Mouse (Mus musculus): Measurements from ENCODE around the gene Lmo2.
A peak's percentile ranks its signal among the peaks of the same experiment; 100 is the strongest.

Lmo2 gene

DNA sequence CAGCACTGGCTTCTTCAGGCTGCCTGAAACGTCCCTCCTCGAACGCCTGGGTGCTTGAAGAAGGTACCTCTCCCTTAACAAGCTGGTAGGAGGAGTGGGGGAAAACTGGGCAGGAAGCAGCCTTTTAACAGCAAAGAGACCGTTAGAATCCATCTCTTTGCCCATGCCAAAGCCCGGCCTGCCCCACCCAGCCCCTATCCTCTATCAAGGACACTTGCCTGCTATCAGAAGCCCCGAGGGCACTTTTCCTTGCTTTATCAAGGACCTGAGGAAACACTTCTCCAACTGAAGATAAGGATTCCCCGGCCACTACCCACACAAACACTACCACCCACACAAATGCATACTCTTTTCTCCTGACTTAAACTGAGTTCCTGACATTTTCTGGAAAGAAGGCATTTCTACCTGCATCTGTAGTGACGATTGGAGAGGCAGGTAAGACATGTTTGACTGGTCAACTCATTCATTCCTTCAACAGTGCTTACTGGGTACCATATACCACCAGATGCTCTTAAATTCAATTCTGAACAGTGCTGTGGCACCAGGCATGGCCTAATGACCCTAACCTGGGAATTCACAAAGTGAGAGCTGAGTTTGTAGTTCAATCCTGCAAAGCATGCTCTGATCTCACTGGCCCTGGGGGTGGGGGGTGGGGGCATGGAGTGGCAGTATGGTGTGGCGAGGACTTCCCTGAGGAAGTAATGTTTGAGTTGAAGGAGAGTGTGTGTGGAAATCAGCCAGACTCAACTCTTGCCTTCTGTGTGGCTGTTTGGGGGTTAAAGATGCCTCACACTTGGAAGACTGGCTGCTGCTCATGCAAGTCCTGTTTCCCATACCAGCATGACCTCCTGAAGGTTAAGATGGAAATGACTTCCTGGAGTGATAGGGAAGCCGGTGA is at the start of gene Lmo2:
Gene Lmo2 (plus strand): TSS at position 338 of the 898 bp plus-strand sequence.
- DNase-seq (ENCODE audit: extremely low read depth, low read depth) = no peak

GRCm38 (mm10) chr2:103910601-103911000 is 47.2 kb upstream of the Lmo2 start:
- no peak for DNase-seq (ENCODE audit: extremely low read depth, low read depth)

DNA sequence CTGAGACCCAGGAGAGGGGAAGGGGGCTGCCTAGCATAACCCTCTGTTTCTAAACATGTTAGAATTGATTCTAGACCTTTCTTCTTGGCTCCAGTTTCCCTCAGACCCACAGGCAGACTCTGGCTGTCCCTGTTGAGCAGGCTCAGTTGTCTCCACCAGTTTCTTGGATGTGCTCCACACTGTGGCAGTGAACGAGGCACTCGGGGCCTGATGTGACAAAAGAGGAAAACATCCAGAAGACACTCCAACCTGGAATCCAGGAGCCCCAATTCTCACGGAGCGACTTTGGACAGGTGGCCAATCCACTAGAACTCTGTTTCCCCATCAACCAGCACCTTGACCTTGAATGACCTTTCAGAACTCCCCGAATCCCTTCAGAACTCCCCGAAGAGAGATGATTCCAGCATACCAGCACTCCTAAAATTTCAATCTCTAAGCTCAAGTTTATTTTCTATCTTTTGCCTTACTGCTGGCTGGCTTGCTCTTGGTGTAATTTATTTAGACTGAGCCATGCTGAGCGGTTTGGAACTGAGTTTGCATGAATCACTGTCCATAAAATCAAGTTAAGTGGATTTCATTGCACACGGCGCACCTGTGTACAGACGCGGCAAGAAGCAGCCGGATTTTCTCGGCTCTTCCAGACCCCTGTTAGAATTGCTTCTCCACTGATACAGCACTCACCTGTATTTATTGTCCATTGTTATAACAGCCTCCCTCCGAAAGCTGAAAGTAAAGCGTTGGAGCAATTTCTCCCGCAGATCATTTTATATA is 45.1 kb upstream of the Lmo2 start:
- DNase-seq (ENCODE audit: extremely low read depth, low read depth) = no peak

GRCm38 (mm10) chr2:103913252-103913650 is 44.5 kb upstream of the Lmo2 start:
- no peak for DNase-seq (ENCODE audit: extremely low read depth, low read depth)

DNA sequence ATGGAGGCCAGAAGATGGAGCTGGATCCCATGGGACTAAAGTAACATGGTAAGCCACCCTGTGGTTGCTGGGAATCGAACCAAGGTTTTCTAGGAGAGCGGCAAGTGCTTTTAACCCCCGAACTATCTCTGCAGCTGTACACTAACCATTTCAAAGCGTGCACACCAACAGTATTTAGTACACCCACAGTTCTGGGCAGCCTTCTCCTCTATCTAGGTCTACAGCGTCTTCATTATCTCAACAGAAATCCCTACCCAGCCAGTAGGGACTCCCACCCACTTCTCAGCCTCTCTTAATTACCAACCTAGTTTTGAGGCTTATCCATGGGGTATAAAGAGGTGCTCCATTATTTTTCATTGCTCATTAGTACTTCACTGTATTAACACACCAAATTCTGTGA is 41.7 kb upstream of the Lmo2 start:
- DNase-seq (ENCODE audit: extremely low read depth, low read depth) = no peak

DNA sequence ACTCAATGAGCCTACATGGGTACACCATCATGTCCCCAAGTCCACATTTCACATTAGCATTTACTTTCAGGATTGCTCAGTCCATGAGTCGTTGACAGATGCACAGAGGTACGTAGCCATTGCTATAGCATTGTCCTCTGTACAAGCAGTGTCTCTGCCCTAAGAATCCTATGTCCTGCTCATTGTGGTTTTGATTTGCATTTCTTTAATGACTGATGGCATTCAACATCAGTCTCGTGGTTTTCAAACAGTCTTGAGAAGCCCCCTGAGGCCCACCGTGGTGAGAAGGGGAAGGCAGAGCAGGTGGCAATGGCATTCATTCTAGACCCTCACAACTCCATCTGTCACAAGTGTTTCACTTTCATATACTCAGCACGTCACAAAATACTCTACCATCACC is 40.4 kb upstream of the Lmo2 start:
- no peak for DNase-seq (ENCODE audit: extremely low read depth, low read depth)

- DNase-seq (ENCODE audit: extremely low read depth, low read depth) = no peak
Measured at GRCm38 (mm10) chr2:103918375-103918774, 39.4 kb upstream of the Lmo2 start.

DNA sequence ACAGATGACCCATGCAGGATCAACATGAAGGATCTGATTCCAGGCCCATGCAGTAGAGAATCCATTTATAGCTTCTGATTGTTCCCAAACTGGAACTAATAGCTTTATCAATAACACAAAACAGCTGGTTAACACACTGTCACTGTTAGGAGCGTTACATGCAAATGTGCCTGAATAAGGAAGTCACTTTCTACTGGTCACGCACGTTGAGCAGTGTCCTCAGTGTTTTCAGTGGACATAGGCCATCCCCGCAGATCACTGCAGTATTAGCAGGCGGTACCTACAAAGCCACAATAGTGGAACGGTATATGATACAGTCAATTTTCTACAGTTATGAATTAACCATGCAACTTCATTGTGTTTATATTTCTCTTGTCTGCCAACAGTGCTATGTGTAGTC is 38.3 kb upstream of the Lmo2 start:
- DNase-seq (ENCODE audit: extremely low read depth, low read depth) = no peak

DNA sequence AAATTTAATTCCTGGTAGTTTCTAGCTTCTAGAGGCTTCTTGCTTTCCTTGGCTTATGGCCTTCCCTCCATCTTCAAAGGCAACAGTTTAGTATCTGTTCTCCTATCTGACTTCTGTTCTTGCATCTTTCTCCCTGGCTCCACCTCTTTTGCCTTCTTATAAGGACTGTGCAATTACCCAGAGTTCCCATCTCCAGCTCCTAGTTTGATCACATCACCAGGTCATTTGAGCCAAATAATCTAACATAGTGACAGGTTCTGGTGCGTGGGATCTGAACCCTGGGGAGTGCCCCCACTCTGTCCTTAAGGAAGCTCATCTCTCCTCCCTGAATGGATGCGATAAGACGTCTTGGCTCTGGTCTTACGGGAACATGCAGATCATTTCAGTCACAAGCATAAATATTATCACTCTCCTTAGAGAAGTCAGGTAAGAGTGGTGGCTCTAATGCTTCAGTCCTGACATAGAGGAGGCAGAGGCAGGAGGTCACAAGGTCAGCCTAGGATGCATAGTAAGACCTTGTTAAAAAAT is 31.1 kb upstream of the Lmo2 start:
- DNase-seq (ENCODE audit: extremely low read depth, low read depth) = no peak

- no peak for DNase-seq (ENCODE audit: extremely low read depth, low read depth)
Measured at GRCm38 (mm10) chr2:103927610-103928145, 30.1 kb upstream of the Lmo2 start.

DNA sequence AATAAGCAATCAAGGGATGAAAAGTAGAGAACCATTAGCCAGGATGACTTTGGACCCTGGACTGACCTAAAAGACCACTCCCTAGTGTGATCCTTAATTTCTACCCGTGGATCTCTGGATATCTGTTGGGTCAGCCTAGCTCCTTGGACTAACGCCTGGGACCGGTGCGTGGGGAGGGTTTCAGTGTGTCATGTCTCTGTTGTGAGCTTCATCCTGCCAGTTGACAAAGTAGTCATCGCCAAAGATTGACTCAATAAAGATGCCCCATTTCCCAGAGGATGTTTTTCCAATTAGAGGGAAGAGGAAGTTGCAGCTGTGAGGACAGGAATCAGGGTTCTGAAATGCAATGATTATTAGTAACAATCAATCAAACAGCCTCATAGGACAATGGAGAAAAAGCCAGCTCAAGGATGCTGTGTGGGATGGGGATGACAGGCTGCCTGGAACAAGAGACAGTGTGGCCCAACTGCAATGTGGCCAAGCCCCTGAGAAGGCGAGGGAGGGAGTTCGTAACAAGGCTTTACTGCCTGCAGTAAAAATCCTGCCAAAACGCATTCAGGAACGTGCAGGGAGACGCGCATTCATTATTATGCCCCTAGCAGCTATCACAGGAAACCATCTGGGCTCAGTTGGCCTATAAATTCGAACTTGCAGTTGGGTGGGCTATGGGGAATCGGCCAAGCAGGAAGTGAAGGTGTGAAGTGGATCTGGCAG is 27.3 kb upstream of the Lmo2 start:
- peak; percentile 58 for DNase-seq (ENCODE audit: extremely low read depth, low read depth)

- no peak for DNase-seq (ENCODE audit: extremely low read depth, low read depth)
Measured at GRCm38 (mm10) chr2:103931511-103931911, 26.3 kb upstream of the Lmo2 start.

GRCm38 (mm10) chr2:103932025-103932424 is 25.8 kb upstream of the Lmo2 start:
- DNase-seq (ENCODE audit: extremely low read depth, low read depth) = no peak

DNA sequence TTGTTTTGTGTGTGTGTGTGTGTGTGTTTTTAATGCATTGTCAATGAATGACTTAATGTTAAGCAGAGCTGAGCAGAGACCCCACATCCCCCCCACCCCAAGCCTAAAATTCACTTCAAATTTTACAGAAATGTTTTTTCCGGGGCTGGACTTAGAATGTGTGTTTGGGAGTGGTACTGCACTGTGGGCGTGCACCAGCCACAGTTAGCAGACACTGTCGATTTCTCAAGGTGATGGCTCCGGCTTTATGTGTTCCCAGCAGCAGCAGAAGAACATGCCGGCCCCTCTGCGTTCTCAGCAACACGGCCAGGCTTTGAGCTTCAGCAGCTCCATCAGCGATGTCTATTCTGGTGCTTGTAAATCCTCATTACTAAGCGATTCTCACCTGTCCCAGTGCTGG is 25.3 kb upstream of the Lmo2 start:
- no peak for DNase-seq (ENCODE audit: extremely low read depth, low read depth)

DNA sequence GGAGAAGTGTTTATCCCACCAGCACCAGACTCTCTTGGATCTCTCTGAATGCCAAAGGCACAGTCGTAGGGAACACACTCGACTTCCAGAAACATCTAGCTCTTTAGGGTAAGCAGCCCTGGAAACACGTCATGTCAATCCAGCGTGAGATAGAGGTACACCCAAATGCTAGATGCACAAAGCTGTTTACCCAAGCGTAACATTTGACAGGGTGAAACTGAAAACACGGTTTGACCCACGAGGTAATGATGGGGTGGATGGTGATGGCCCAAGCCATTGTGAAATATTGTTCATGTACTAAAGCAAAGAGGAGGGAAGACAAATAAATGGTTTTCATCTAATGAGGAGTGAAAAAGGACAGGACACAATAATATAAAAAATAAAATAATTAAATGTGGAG is 23.5 kb upstream of the Lmo2 start:
- DNase-seq (ENCODE audit: extremely low read depth, low read depth) = no peak

DNA sequence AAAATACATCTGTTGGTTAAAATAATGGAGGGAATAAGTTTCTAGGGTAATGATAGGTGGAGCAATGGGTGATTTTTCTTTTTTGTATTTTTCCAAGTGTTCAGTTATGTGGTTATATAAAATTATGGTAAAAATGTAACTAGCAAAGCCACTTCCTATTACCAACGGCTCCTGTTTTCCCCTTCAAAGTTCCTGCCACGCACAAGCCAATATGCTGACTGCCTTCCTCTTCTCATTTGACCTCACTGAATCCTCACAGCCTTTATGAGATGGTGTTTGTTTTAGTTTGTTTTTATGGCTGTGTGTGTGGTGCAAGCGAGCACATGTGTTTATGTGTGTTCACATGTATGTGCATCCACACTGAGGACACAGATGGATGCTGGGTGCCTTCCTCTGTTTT is 23.1 kb upstream of the Lmo2 start:
- DNase-seq (ENCODE audit: extremely low read depth, low read depth) = no peak

DNA sequence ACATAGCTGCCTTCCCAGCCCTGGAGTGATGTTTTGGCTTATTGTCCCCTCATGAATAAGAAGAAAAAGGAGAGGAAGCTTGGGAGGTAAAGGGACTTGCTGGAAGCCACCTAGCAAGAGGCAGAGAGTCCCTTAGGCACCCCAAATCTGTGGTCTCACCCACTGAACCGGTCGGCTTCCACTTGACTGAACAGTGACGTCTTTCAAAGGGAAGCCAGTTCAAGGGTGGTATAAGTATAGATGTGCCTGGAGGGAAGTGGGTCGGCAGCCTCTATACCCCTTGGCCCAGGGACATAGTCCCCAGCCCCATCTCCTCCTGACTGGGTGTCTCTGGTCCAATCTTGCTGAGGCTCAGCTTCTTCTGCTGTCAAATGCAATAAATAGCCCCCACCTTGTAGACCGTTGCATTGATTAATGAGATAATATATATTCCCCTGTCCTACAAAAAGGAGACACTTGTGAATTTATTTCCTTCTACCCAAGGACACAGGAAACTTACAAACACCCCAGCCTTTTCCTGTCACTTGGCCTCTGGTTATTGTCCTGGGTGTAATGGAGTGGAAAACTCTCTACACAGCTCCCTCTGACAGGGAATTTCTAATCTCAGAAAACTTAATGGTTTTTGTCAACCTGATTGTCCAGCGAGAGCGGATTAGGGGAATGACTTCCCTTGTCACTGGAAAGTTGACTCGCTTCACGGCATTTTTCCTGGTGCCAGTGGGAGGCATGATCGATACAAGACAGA is 21.9 kb upstream of the Lmo2 start:
- DNase-seq (ENCODE audit: extremely low read depth, low read depth) = no peak

GRCm38 (mm10) chr2:103936666-103937065 is 21.1 kb upstream of the Lmo2 start:
- no peak for DNase-seq (ENCODE audit: extremely low read depth, low read depth)

- DNase-seq (ENCODE audit: extremely low read depth, low read depth) = no peak
Measured at GRCm38 (mm10) chr2:103937670-103938069, 20.1 kb upstream of the Lmo2 start.

GRCm38 (mm10) chr2:103938573-103938972 is 19.2 kb upstream of the Lmo2 start:
- DNase-seq (ENCODE audit: extremely low read depth, low read depth) = no peak

- DNase-seq (ENCODE audit: extremely low read depth, low read depth) = no peak
Measured at GRCm38 (mm10) chr2:103939003-103939402, 18.8 kb upstream of the Lmo2 start.

All from MEL-GATA-1-ER (cell line).